Mouse (Mus musculus) CH12F3 (cell line): ENCODE measurements around the gene Rnf5.

Experiments
- in situ Hi-C: fragments of 300-500 bp; cut with MboI; formaldehyde crosslinking; loops from 2 replicates; pipeline ENCODE4 v1.14.3; 2020; ENCODE audit warnings: low sequenced_read_pairs

The Rnf5 gene

DNA sequence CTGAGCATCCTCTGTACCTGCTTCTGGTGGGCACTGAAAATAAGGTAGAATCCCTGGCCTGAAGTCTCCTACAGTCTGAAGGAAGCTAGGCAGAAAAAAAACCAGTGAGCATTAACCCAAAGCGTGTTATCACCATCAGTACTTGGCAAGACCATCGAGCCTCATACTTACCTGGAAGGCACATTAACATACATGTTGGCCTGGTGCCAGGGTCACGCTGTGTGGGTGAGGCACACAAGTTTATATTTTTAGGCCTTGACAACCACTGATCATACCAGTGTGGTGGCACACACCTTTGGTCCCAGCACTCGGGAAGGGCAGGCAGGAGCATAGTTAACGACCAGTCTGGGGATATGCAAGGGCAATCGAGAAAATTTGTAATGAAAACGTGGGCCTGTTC, 4.5 kb upstream of the Rnf5 start:
- in situ Hi-C loops = no loop called here

DNA sequence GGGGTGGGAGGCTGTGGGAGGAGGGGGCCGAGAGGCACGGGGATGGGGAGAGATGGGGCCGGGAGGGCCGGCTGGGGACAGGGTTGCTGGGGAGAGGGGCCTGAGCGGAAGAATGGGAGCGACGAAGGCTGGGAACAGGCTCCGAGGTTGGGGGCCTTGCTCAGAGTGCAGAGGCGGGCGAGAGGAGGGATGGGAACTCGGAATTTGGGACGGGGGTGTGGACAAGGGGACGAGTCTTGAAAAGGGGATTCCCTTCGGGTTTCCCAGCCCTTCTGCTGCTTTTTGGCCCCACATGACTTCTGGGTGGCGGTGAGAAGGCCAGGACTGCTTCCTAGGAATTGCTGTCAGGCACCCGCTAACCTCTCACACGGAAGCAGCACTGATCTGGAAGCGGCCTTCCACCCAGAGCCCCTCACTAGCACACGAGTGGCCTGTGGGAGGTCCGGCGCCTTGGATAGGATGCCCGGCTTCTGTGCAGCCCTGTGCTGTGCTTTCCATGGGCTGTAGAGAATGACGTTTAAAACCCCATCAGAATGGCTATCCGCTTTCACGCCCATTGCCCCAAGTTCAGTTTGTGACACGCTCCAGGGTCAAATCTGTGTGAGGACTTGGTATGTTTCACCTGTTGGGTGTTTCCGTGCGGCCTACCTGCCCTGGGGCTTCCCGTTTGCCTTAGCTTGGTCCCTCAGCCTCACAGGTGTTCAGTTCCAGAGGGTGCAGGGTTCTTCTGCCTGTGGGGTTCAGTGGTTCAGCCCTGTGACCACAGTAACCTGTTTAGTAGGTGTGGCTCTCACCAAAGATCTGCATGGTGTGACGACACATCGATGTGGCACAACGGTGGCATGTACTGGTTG, 2.9 kb upstream of the Rnf5 start:
- in situ Hi-C loops = no loop called here

DNA sequence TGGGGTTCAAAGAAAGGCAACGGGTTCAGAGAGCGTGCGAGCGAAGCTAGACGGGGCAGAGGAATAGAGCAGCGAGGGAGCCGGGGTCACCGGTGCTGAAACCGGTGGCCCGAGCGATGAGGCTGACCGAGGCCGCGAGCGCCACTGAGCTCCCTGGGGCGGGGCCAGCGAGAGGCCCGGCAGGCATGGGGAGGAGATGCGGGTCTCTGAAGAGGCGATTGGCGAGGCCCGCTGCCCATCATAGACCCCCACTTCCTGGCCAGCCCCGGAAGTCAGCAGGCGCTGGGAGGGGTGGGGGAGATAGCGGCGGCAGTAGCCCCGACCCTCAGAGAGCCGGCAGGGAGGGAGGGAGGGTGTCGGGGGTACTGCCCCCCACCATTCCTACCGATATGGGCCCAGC, 2.1 kb upstream of the Rnf5 start:
- in situ Hi-C loops = no loop called here

DNA sequence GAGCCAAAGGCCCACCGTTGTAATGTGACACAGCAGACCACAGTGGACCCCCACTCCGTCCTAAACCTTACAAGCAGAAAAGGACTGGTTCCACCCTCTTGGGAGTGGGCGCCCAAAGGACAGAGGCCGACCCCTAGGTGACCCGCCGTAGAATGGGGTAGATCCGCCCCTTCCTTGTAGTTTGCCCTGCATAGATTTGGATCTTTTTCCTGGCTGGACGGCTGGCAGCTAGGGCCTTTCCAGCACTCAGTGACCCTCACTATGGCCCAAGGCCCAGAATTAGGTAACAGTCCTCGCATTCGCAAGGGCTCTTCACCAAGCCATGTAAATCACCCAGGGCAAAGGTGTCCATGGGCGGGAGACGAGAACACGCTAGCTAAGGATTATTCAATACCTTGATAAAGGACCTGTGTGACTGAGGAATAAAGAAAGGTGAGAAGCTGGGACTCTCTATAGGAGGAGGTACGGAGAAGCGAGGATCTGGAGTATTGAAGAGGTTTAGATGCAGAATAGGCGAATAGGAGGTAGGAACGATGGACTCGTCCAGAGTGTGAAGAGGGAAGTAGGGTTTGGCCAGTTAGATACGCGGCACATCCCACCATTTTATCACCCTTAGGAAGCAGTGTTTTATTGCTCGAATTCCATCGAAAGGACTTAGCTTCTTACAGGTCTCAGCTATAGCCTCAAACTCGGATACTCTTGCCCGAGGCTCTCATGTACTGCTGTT, 1.2 kb upstream of the Rnf5 start:
- in situ Hi-C loops = no loop called here

DNA sequence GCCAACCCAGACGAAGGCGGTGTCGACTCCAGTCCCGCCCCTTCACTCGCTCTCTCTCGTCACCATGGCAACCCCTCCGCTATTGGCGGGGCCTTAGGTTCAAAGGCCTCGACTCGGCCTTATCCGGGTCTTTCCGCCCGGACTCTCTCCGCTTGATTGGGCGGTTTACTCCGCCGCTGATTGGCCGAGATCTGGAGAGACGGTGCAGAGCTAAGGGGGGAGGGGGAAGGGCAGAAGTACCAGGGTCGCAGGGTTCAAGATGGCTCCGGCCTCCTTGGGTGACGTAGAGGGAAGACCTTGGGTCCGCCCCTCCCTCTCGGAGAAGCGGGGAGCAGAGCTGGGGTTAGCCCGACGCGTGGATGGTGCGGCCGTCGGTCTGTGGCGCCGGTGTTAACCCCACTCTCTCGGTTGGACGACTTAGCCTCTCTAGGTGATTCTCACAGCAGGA, 595 bp upstream of the Rnf5 start, which contains the start of gene Agpat1:
Agpat1 (plus strand) TSS at position 202 of the 448 bp plus-strand sequence.
- in situ Hi-C loops = no loop called here

DNA sequence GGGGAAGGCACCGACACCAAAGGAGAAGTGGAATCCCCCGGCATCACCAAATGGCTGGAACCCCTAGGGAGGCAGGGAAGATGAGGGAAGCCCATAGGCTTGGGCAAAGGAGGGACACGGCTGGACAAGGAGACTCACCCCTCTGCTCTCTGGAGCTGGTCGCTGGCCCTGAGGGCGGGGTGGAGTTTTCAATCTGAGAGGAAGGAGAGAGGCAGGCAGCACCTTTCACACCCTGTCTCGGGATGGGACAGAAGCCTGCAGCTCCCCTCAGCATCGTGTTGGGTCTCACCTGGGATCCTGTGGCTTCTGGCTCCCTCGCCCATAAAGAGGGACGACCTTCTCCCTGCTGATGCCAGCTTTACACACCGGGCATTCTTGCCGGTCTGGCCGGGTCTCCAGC, 1.7 kb downstream of the Rnf5 start:
- in situ Hi-C loops = no loop called here

DNA sequence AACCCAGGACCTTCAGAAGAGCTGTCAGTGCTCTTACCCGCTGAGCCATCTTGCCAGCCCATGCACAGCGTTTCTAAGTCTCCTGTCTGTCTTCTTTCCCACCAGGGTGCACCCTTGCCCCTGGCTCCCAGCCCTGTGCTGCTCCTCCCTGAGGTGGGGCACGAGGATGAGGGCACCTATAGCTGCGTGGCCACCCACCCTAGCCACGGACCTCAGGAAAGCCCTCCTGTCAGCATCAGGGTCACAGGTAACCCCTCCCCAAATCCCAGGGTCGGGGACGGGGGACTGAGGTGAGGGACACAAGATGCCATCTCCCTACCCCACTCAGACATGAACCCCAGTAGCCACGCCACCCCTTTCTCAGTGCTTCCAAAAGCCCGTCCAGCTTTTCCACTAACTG, 3.6 kb downstream of the Rnf5 start:
- in situ Hi-C loops = no loop called here

DNA sequence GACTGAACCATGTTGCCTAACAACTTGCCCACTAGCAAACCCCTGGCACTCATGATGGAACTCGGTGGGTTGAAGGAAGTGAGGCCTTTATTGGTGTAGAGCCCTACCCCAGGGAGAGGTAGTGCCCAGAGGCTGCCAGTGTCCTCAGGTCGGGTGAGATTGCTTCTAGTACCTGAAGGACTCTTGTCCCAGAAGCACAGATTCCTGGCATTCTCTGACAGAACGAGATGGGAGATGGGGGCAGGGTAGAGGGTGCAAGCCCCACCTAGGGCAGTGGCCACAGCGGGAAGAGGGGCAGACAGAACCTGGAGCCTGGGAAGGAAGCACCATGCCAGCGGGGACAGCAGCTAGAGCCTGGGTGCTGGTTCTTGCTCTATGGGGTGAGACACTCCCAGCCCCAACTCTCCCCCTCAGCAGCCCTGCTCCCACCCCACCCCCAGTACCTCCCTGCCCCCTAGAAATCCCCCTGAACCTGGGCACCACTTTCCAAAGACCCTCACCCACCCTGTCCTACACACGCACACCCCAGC, 5.9 kb downstream of the Rnf5 start, which contains the start of gene Ager:
Ager (plus strand) TSS at position 297 of the 530 bp plus-strand sequence.
- in situ Hi-C loops = no loop called here

DNA sequence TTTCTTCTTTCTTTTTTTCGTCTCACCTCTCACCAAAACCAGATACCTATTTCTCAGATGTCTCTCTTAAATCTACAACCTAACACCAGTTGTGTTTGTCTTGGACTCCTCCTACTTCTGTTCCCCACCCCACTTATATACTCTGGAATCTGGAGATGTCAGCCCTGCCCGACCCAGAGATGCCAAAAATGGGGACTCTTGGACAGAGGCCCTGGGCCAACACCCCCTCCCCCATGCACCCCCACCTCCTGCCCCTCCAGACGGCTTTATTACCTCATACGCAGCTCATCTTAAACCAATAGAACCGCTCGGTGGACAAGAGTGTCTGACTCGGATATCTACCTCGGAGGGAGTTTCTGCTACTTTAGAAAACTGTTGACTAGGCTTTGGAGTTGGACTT, 7.4 kb downstream of the Rnf5 start:
- in situ Hi-C loops = no loop called here

DNA sequence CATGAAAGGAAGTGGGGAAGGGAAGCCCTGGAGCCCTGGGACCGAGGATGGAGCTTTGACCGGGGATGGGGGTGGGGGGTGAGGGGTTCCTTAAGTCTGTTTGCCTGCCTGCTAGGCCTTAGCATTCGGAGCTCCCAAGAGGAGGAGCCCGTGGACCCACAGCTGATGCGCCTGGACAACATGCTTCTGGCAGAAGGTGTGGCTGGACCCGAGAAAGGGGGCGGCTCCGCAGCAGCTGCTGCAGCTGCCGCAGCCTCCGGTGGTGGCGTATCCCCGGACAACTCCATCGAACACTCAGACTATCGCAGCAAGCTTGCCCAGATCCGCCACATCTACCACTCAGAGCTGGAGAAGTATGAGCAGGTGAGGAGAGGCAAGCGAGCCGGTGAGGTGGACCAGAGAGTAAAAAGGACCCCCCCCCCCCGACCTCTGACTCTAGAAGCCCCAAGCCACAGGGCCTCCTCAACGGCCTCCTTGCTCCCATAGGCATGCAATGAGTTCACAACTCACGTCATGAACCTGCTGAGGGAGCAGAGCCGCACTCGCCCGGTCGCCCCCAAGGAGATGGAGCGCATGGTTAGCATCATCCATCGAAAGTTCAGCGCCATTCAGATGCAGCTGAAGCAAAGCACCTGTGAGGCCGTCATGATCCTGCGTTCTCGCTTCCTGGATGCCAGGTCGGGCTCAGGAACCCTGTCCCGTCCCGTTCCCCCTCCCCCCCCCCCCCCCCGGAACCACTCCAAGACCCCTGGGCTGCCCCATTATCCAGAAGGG, 9.6 kb downstream of the Rnf5 start:
- in situ Hi-C loops = no loop called here

DNA sequence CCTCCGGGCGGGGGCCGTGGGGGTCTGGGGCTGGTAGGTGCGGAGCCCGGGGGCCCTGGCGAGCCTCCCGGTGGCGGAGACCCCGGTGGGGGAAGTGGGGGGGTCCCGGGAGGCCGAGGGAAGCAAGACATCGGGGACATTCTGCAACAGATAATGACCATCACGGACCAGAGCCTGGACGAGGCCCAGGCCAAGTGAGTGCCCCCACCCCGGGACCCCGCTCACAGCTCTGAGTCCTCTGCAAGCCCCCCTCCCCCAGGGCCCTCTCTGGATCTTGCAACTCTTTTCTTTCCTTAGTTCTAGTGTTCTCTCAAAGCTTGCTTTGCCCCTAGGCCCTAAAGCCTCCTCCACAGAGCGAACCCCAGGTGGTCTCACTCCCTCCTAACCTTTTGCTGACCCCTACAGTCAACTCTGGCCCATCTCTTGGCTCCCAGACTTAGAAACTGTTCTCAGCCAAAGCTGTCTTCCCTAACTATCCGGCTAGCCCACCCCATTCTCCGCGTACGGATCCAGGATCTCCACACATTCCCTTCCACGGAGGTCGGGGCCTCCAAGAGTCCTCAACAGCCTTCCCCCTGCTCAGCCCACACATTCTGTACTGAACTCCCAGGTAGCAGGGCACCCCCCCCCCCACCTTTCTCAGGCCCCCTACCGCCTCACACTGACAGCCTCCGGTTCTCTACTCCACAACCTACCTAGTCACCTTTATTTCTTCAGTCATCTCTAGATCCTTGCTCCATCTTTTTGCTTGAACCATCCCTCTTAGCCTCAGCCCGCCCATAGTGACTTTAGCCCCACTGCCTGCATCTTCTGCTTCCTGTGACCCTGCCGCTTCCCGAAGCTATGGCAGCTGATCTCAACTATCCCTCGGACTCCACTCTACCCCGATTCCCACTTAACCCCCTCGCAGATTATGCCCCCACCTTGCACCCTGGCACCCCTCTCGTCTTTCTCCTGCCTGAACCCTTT, 10.6 kb downstream of the Rnf5 start:
- in situ Hi-C loops = no loop called here

DNA sequence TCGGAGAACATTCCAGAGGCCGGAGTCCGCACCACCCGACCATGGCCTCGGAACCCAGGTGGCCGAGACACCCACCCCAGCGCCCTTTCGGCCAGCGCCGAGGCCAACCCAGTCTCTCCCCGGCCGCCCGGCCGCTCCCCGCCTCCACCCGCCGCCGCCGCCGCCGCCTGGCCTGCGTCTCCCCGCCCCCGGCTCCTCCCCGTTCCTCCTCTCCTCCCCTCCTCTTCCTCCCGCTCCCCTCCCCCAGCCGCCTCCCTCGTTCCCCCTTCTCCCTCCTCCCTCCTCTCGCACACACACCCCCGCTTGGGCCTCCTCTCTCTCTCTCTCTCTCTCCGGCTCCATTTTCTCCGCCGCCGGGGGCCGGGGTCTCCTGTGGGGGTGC, 11.5 kb downstream of the Rnf5 start:
- in situ Hi-C loops = no loop called here

DNA sequence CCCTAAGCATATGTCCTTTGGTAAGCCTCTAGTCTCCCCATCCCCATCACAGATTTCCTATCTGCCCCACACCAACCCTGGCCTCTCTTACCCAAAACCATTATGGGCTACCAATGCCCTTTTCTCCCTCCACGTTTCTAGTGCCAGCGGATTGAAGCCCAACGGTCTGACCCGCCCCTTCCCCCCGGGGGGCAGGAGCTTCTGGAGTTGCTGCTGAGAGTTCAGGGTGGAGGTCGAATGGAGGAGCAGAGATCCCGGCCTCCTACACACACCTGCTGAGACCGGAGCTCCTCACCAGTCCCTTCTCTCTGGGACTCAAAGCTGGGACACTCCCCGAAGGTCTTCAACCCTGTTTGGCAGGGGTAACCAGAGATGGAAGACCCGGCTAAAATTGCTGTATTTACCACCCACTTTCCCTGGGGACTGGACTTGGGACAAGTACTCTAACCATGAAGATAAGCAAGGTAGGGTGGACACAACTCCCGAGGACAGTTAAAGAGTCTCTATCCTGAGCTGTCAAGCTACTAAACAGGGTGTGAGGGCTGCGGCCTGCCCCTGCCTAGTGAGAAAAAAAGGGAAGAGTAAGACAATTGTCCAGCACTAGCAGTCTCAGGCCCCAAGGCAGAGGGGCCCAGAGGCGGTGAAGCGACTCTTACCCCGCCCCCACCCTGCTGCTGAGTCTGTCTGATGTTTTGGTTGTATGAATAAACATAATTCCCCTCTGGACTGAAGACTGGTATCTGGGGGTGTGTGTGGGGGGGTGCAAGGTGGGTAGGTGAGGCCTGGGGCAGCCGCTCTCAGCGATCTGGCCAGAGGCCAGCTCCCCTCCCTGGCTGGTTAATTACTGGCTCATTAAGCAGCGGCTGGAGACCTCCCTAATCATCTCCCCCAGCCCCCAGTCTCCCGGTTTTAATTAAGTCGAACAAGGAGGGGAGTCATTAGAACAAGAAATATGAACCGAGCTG, 12.2 kb downstream of the Rnf5 start, which contains the start of gene Pbx2:
Pbx2 (plus strand) TSS at position 238 of the 965 bp plus-strand sequence.
- in situ Hi-C loops = no loop called here

DNA sequence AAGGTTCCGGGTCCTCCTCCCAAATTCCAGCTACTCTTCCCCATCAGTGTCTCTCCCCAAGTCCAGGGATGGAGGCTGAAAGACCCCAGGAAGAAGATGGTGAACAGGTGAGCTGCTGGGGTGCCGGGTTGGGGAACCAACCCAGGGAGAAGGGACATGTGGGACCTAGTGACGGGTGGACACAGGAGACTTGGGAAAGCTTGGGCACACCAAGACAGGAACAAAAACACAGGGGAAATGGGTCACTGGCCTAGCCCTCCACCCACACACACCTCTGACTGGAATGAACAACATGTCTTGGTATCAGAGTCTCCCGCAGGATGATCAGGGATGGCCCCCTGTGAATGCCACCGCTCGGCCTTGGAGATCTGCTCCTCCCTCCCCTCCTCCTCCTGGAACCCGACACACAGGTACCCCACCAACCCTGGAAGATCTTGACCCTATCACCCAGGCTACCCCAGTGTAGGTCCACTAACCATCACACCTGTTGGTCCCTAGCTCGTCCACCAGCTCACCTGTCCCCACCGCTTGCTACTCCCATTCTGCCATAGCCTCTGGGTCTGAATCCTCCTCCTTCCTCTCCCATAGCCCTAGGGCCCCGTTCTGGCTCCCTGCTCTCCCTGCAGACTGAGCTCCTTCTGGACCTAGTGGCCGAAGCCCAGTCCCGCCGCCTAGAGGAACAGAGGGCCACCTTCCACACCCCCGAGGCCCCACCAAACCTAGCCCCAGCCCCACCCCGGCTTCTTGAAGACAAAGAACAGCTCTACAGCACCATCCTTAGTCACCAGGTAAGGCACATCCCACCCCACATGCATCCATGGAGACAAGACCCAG, 13.1 kb downstream of the Rnf5 start:
- in situ Hi-C loops = no loop called here

DNA sequence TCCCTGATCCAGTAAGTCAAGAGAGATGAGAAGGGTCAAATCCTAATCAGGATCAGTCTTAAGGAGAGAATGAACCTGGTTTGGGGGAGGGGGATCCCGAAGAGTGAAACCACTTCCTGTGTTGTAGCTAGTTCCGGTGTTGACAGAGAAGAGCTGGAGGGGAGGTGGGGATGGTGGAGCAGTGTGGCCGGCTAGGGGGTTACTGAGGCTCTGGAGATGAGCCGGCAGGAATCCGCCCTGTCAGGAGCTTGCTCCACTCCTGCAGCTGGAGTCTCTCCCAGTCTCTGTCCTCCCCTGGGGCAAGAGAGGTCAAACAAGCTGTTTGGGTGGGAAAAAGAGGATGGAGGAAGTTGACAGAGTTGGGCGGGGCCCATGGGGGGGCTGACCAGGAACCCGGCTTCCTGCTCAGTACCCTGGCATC, 13.8 kb downstream of the Rnf5 start, which contains the start of gene Gpsm3:
Gpsm3 (plus strand) TSS at position 126 of the 421 bp plus-strand sequence.
- in situ Hi-C loops = no loop called here

DNA sequence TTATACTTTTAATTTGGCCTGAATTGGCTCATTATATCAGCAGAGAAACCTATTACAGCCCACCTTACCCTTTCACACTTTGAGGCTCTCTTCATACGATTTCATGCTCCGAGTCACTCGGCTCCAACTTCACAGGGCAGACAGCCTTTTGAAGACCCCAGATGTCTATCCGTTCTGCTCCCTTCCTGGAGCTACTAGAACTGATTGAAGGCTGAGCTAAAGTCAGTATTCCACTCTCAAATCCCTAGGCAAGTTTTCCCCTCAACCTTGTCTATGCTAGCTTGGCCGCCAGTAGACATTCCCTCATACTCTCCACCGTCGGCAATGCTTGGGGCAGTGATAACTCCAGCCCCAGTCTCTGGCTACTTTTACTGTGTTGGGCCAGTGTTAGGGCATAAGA, 14.3 kb downstream of the Rnf5 start:
- in situ Hi-C loops = no loop called here

DNA sequence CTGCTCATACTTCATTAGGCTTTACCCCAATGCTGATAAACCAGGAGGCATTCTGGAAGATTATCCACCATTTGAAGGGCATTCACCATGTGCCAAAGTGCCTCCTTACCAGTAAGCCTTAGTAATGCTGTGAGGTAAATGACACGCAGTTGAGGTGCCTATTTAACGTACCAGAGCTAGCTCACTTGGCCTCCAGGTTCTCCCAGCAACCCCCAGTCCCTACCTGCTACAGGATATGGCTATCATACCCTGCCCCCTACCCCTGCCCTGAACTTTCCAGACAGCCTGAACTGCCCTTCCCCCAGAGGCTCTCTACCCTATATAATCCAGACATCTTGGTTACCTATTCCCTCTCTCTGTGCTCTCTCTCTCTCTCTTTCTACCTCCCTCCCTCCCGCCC, 14.7 kb downstream of the Rnf5 start:
- in situ Hi-C loops = no loop called here

DNA sequence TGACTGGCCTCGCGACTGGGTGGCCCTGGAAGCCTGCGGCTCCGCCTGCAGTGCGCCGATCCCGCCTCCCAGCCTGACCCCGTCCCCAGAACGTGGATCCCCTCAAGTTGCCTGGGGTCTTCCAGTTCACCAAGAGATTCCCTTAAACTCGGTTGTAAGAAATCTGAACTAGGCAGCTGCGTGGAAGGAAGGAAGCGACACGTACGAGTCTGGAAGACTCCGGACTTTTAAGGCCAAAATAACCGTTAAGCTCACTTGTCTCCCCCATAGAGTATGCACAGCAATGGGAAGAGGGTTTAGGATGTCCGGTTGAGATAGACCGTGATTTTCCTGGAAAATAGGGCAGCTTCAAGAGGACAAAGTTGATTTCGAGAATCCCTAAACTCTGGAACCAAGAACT, 15.7 kb downstream of the Rnf5 start:
- in situ Hi-C loops = no loop called here
